Mouse (Mus musculus): ENCODE data around the gene Prrc2a.
"Not testable (repeated sequence)": the region's sequence is repeated elsewhere in the genome, so short reads cannot be mapped to it uniquely, and the experiment has no call there.

The Prrc2a gene

DNA sequence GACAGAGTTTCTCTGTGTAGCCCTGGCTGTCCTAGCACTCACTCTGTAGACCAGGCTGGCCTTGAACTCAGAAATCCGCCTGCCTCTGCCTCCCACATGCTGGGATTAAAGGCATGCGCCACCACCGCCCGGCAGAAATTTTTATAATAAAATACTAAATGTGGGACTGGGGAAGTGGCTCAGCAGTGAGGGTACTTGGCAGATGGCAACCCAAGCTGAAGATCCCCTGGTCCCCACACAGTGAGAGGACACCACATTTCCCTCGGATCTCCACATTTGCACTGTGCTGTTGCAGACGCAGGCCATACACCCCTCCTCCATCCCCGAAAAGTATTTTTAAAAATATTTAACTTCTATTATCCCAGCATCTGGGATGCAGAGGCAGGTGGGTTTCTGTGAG, 31.2 kb downstream of the Prrc2a start:
- no peak for DNase-seq (ENCODE audit: low spot score)

DNA sequence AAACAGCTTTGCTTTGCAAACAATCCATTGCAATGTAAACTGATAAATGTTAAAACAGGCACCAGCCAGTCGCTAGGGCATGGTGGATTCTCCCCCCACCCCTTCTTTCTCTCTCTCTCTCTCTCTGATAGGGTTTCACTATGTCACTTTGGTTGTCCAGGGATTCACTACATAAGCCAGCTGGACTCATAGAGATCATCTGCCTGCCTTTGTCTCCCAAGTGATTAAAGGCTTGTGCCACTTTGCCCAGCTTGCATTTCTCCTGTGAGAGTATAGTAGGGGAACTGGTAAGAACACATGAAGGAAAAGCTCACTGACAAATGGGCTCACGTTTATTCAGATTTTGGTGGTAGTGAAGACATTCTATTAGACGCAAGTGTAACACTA, 32.5 kb downstream of the Prrc2a start:
- no peak for DNase-seq (ENCODE audit: low spot score)

DNA sequence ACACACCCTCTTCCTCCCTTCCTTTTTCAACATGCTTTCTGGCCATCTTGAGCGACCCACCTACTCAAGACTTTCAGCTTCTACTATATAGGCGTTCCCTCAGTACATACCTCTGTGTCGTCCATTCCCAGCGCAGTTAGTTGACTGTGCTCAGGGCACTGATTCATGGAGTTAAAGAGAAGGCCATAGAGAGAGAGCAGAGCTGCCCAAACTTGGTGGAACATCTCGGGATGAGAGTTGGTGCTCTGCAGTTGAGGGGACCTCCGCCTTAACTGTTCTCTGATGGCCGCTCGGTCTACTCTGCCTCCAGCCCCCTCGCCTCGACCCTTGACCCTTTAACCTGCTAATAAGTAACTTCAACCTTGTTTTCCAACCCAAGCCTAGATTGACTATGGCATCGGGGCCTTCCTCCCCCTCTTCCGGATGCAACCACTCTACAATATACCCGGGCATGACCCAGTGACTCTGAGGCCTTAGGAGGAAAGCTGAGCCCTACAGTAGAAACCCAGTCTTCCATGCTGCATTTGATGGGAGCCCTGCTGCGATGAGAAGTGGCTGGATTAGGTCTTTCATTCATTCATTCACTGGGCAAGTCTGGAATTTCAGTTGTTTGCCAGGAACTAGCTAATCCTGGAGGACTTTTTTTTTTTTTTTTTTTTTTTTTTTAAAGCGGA, 33.1 kb downstream of the Prrc2a start, which contains the start of gene Apom:
Gene Apom, minus strand, starts transcription at position 551 of the 674 bp plus-strand sequence.
- DNase-seq (ENCODE audit: low spot score) = no peak

DNA sequence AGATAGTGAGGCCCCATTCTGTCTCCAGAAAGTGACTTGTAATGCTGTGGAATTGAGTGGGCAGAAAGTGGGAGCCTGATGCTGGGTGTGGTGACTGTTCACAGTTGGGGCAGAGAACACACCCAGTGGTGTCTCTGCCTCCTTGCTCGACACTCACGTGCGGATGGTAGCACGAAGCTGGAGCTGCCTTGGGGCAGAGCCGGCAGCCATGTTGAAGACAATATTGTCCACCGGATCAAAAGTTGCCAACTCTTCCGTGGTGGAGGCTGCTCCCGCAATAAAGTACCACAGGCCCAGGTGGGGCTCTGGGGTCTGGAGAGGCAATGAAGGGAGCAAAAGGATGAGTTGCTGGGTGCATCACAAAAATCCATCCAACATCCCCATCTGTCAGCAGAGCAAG, 33.7 kb downstream of the Prrc2a start:
- no peak for DNase-seq (ENCODE audit: low spot score)

DNA sequence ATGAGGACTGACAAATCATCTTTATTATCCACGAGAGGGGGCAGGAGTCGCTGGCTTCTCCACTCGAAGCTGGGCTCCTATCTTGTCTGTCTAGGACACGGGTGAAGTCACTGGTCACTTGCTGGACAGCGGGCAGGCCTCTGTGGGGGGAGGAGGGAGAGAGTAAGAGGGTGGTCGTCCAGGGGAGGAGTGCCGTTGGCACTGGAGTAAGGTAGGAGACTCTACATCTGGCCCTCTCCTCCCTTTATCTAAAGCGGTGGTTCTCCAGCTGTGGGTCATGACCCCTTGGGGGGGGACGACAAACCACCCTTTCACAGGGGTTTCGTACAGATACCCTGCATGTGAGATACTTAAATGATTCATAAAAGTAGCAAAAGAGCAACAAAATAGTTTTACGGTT, 35.7 kb downstream of the Prrc2a start:
- DNase-seq (ENCODE audit: low spot score) = no peak

DNA sequence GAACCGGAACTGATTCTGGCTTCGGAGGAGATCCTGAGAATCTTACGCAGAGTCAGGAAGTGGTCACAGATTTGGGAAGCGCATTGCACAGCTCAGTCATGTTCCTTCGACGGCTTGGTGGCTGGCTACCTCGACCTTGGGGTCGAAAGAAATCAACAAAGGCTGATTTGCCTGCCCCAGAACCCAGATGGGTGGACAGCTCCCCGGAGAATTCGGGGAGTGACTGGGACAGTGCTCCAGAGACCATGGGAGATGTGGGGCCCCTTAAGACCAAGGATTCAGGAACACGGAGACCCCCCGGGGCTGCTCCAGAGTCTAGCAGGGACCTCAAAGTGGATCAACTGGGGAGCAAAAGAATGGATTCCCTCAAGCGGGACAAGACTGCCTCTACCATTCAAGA, 37.7 kb downstream of the Prrc2a start:
- no peak for DNase-seq (ENCODE audit: low spot score)

DNA sequence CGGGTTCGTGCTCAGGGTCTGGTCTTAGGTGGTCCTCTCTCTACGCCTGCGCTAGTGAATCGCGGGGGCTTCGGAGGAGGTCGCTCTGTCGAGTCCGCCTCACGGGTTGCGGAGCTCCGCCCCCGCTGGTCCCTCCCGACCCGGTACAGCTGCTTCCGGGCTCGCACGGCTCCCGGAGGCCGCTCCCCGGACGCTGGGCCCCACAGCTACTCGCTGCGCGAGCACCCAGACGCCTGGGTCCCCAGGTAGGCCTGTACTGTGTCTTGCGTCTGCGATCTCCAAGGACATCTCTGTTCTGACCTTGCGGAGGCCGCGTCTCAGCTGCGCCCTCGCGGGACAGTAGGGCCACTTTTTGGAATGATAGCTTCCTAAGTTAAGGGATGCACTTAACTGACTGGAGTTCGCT, 38.5 kb downstream of the Prrc2a start, which contains the start of gene D17H6S53E:
Gene D17H6S53E, plus strand, starts transcription at position 168 of the 406 bp plus-strand sequence.
- DNase-seq (ENCODE audit: low spot score) = peak; percentile 56

DNA sequence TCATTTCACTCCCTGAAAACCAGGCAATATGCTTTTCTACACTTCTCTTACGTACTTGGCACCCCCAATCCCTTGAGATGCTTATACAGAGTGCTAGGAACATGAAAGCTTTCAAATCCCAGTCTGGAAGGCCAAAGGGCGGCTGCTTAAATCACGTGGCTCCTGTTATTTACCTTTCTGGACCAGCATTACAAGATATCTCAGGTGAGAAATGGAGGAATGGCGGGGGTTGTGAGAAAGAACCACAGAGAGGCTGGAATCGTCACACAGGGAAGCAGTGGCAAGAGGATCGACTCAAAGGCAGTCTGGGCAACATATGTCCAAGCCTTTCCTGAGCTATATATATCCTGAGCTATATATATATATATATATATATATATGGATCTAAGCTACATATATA, 39.1 kb downstream of the Prrc2a start:
- no peak for DNase-seq (ENCODE audit: low spot score)

DNA sequence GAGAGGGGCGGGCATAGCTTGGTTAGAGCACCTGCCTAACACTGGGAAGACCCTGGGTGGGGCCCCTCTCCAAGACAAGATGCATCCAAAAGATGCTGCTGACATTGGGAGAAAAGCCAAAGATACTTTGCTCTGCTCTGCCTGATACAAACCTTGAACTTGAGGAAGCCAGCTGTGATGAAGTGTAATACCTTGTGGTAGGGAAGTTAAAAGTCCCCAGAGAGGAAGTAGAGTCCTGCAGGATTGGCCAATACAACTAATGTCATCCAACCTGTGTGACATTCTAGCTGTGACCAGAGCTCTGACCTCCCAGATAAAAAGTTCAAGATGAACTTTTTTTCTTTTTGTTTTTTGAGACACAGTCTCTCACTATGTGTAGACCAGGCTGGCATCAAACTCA, 39.6 kb downstream of the Prrc2a start:
- DNase-seq (ENCODE audit: low spot score) = no peak

DNA sequence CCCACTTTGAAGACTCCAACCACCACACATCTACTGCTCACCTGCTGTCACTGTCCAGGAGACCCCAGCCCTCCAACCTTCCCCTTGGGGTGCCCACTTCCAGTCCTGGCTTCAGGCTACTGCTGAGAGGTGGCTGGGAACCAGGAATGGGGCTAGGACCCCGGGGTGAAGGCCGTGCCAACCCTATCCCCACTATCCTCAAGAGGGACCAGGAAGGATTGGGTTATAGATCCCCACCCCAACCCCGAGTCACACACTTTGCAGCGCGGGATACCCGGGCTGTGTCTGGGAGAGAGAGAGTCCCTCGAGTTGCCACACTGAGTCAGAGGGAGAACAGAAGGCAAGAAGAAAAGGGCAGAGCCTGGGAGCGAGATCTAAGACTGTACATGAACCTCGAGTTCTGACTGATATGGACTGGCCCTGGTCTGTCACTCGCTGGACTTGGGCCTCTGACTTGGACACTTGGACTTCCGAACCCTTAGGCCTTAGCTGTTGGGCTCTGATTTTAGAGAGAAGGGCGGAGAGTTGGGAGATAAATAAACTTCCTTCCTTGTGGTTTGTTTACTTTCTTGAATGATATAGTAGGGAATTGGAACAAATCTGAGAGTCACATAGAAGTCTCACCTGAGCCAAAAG, 40.3 kb downstream of the Prrc2a start:
- not testable (repeated sequence) for DNase-seq (ENCODE audit: low spot score)

DNA sequence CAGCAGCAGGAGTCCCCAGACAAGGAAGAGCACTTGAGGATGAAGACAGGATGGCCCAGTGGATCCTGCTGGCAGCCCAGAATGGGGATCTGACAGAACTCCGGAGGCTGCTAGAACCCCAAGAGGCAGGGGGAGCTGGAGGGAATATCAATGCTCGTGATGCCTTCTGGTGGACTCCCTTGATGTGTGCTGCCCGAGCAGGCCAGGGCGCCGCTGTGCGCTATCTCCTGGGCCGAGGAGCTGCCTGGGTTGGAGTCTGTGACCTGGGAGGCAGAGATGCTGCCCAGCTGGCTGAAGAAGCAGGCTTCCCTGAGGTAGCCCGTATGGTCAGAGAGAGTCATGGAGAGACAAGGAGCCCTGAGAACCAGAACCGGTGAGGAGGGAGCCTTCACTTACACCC, 41.4 kb downstream of the Prrc2a start:
- DNase-seq (ENCODE audit: low spot score) = not testable (repeated sequence)

DNA sequence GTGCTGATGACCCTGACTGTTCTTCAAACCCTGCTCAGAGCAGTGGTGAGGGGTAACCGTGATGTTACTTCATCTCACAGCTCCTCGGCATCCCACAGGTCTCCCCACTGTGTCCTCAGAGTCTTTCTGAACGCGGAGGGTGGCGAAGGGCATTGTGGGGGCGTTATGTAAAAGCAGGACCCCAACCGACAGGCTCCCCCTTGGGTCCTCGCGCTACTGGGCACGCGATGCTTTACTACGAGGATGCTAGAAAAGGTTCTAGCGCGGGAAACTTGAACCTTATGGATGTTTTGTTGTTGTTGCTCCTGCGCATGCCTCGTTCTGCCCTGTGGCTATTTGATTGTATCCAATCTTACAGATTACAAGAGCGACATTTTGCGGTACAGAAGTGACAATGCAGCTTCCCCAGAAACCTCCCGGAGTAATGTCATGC, 42.8 kb downstream of the Prrc2a start, which contains the start of gene Csnk2b:
Gene Csnk2b, minus strand, starts transcription at position 183 of the 433 bp plus-strand sequence.
- DNase-seq (ENCODE audit: low spot score) = no peak

DNA sequence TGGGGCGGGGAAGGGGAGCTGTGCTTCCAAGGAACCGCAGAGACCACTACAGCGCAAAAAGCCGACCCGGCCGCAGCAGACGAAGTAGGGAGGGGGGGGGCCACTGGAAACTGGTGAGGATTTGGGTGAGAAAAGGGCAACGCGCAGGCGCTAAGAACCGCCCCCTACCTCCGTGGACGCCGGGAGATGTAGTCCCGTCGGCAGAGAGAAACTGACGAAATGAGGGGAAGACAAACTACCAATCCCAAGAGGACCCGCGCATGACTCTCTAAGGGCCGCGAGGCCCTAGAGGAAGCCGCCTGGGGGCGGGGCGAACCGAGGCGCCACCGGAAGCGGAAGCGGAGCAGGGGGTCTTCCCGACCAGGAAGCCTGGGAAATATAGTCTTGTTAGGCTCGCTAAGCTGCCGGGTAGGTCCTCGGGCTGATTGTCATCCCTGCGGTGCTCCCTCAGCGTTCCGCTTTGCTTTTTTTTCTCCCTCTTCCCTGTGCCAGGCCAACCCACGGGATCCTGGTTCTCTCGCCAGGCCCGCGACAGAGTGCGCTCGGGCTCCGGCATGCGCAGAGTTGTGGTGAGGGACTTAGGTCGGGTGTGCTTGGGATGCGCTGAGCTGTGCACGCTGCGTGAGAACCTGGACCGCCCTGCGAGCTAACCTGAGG, 43.4 kb downstream of the Prrc2a start, which contains the start of gene Gpank1:
Gene Gpank1, plus strand, starts transcription at position 313 of the 657 bp plus-strand sequence.
- DNase-seq (ENCODE audit: low spot score) = peak; percentile 86

DNA sequence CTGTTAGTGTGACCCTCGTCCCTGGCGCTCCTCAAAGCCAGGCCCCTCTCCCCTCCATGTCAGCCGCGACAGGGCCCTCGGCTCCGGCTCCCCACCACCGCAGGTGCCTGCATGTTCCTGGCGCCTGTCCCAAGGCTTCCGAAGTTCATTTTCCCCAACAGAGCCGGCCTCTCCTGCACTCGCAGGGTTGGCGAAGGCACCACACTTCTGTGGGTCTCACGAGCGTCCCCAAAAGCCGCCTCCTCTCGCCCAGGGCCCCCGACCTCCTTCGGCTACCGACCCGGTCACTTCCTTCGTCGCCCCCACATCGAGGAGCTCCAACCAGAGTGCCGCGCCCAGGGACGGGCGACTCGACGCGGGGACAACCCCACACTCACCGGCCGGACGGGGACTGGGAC, 44.0 kb downstream of the Prrc2a start:
- DNase-seq (ENCODE audit: low spot score) = no peak

DNA sequence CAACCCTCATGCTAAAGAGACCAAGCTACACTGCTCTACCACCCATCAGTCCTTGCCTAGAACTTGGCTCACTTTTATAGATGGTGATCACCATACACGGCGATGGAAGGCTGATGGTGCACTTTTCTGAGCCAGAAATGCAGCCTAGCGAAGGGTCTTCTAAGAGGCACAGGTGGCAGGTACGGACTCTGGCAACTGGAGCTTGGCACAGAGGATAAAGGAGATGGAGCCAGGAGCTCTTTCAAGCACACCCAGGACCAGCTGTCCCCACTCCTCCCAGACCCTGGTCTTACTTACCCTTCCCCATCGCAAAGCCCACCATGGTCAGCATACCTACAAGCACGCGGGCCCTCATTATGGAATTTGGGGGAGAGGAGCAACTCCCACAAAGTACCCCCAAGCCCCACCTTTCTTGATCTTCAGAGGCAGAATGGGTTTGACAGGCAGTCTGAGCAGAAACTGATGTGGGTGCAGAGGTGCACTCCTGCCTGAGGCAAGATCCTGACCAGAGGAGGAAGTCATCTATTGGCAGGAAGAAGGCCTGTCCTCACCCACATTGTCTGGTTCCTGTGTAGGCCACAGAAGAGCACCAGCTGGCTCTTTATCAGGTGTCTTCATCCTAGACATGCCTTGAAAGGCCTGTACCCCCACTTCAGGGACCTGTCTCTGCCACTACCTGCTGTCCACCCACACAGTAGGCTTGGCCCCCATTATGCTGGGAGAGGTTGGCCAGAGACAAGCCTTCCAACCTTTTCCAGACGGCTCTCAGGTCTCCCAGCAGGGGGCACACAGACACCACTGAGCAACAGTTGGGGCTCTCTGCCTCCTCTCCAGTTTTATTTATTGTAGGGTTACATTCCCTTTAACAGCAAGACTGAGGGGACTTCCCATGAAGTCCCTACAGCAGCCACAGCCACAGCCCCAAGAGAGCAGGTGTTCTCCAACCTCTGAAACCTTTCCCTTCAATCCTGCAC, 49.4 kb downstream of the Prrc2a start, which contains the start of gene Ly6g5b:
Gene Ly6g5b, minus strand, starts transcription at position 383 of the 974 bp plus-strand sequence.
- no peak for DNase-seq (ENCODE audit: low spot score)

DNA sequence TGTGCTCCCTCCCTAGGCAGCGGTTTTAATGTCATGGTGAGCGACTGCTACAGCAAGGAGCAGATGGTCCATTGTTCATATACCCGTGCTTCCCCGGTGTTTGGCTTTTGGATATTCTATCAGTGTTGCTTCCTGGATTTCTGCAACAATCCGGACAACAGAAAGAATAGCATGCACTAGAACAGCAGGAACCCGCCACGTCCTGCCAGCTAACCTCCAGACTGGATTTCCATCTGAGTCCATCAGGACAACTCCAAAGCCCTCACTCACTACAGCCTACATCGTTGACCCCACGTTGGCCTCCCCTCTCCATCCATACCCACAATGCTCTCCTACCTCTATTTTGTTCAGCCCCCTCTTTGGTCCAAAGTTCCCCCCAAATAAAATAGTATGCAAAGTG, 52.9 kb downstream of the Prrc2a start:
- no peak for DNase-seq (ENCODE audit: low spot score)

DNA sequence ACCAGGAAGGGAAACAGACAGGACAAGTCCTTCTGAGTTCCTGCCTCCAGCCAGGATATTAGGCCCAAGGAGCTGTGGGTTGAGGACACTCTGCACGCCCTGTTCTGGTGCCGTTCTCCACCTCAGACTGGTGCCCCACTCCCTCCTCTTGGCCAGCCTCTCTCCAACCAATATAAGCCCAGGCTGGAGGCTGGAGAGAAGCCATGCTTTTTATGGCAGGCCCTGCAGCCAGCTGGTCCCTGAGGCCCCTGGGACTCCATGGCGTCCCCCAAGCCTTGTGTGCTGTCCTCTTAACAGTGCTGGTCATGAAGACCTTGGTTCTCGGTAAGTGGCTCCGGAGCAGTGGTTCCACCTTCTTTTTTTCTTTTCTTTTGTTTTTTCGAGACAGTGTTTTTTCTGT, 56.6 kb downstream of the Prrc2a start, which contains the start of gene Ly6g5c:
Gene Ly6g5c, plus strand, starts transcription at position 183 of the 400 bp plus-strand sequence.
- DNase-seq (ENCODE audit: low spot score) = no peak

DNA sequence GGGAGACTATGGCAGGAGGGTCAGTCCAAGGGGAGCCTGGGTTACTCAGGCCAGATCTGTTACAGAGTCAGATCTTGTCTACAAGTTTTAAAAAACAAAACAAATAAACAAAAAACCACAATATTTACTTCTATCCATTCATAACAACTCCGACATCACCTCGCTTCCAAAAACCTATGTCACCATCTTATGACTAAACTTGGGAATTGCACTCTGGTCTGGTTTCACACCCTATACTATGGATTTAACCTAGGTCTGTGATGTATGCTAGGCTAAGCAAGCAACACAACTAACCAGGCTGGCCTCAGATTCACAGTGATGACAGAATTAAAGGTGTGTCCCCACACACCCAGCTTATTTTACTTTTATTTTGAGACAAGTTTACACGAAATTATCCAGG, 58.2 kb downstream of the Prrc2a start:
- DNase-seq (ENCODE audit: low spot score) = no peak

DNA sequence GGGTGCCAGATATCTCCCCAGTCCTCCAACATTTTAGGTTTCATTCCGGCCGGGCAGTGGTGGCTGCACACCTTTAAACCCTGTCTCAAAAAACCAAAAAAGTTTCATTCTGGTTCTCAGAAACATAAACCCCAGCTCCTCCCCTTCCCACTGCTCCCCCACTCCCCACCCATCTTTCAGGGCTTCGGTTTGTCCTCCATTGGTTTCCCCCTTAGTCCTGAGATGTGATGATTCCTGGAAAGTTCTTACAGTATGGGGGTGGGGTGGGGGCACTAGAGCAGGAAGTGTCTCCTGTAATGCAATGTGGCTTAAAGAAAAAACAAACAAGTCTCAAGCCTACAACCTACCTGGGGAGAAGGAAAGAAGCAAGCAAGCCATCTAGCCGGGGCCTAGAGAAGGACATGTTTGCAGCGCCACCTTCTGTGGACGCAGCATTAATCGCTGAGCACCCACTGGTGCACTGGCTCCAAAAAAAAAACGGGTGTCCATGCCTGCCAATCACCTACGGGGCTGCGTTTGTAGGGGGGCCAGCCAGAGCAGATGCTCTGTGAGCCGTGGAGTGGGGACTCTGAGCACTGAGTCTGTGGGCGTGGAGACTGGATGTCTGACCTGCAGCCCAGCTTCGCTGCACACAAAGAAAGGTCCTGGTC, 58.8 kb downstream of the Prrc2a start:
- DNase-seq (ENCODE audit: low spot score) = no peak

DNA sequence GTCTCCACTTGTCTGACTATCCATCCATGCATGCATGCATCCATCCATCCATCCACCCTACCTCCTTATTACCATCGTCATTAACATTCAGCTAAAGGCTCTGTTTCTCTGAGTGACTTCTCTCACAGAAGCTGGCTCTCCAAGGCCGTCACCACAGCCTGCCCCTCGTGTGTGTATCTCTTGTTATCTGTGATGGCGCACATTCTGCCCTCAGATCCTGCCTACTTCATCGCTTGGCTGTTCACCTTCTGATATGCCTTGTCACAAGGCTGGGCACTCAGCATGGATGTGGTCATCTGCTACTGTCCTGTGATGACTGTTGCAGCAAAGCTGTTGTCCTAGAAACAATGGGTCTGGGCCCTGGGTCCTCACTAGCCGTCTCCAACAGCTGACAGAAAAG, 59.9 kb downstream of the Prrc2a start:
- DNase-seq (ENCODE audit: low spot score) = no peak

DNA sequence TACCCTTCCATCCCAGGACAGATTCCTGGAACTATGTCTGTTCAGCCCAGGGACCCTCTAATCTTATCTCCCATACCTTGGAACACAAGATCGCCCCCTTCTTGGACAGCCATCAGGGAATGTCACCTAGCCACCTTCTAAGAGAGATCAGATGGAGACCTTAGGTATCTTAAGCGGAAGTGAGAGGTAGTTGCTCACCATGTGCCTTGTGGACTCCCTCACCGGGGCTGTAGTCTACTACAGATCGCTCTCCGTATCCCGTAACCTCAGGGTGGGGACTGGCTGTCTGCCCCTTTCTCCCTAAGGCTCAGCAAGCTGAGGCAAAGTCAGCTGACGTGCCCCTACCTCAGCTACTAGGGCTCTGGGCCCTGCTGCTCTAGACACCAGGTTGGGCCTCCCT, 60.6 kb downstream of the Prrc2a start:
- no peak for DNase-seq (ENCODE audit: low spot score)

Data from ovary, postnatal 10 days (tissue).